8 mouse cellular contexts compared by ENCODE assay signal in genomic region chr7:27473835-27474489, GRCm38 (mm10). TPM values are rescaled to one million over a fixed set of nuclear protein-coding genes. Genes with fewer than 3 reads are reported as not detected.
DNase-seq lines count a peak whose midpoint lies in the region; ATAC-seq and TF ChIP-seq lines count a peak whose summit lies in the region.

No protein-coding gene starts in this region.

- TF ChIP-seq EP300 in MEL (IDR thresholded peaks at IDR 0.05; ENCODE audit: low read depth in 1 of 2, low read length in 2 of 2), result no peak

- TF ChIP-seq POLR2A in MEL (IDR thresholded peaks at IDR 0.05; ENCODE audit: control insufficient read depth in 1 of 2, insufficient read depth in 1 of 2, low read depth in 1 of 2, low read length in 2 of 2, poor library complexity in 1 of 2), result 0 out of 4 replicates have a peak, but pooled peaks of 1 of the 2 experiments have one; percentile 49

- H3K36me3 ChIP-seq in heart, embryonic 16.5 days (ENCODE audit: control insufficient read depth, insufficient read depth), result peaks cover 11% of the 10 kb centered on the region
- peaks cover 0 to 10% of the 10 kb centered on the region in 2 experiments; a peak in 2 of 4 replicates for H3K36me3 ChIP-seq in MEL (ENCODE audit: control insufficient read depth in 1 of 2, insufficient read depth in 2 of 2, low read length in 2 of 2)
- no peaks in the 10 kb centered on the region for H3K36me3 ChIP-seq in forebrain, embryonic 16.5 days (ENCODE audit: control insufficient read depth, insufficient read depth)
- H3K36me3 ChIP-seq in macrophage (ENCODE audit: inconsistent target), result peaks cover 13% of the 10 kb centered on the region

- H3K79me2 ChIP-seq in MEL (ENCODE audit: control insufficient read depth, insufficient read depth, low read length, poor library complexity) (no peaks in the 10 kb centered on the region; the same call in 1 of the 2 replicates), macrophage (ENCODE audit: inconsistent target) (peaks cover 24% of the 10 kb centered on the region)

- intact Hi-C loops in heart, postnatal 10 days (cut with DNase I), result loop anchor here (2.0 to 10.0 kb wide), 2 partner anchors 35 to 309 kb away; partner anchors contain the start of gene Egln2

- H3K9ac ChIP-seq in heart, embryonic 16.5 days (ENCODE audit: low read length), result peak overlapping the region; percentile 83
- peak overlapping the region; percentile 66 for H3K9ac ChIP-seq in MEL (ENCODE audit: control insufficient read depth, low read depth, low read length, poor library complexity, severe bottlenecking)
- H3K9ac ChIP-seq in forebrain, embryonic 16.5 days (replicated peaks; ENCODE audit: low read depth, low read length), result peak overlapping the region; percentile 60

- no peak for TF ChIP-seq CTCF in MEL (IDR thresholded peaks at IDR 0.05 in 2 of 3, conservative IDR thresholded peaks at IDR 0.05 in 1 of 3; ENCODE audit: control insufficient read depth in 1 of 3, insufficient read depth in 1 of 3, low read depth in 2 of 3, low read length in 3 of 3, poor library complexity in 1 of 3, severe bottlenecking in 1 of 3)

- H3K4me1 ChIP-seq in heart, embryonic 16.5 days (ENCODE audit: control insufficient read depth, insufficient read depth, low read length), result peaks cover 16% of the 10 kb centered on the region
- H3K4me1 ChIP-seq in MEL (ENCODE audit: control insufficient read depth in 1 of 2, insufficient read depth in 2 of 2, low read length in 2 of 2), result peaks cover 2 to 14% of the 10 kb centered on the region in 2 experiments; a peak in 3 of 4 replicates
- peaks cover 11% of the 10 kb centered on the region for H3K4me1 ChIP-seq in forebrain, embryonic 16.5 days (replicated peaks; ENCODE audit: control insufficient read depth, insufficient read depth, low read length)

- under 1% methylated on average over 34 of the region's 34 CpGs for WGBS in heart, embryonic 16.5 days
- under 1% methylated on average over 34 of the region's 34 CpGs for WGBS in forebrain, embryonic 16.5 days
- WGBS in macrophage (ENCODE audit: missing documents), result 1% methylated on average over 34 of the region's 34 CpGs

- no peak for ATAC-seq in heart, embryonic 16.5 days (replicated peaks; ENCODE audit: extremely low read depth, insufficient read depth, low FRiP score)
- no peak for ATAC-seq in forebrain, embryonic 16.5 days
- no peak for ATAC-seq in monocyte, adult 5-6 weeks (replicated peaks; ENCODE audit: insufficient number of reproducible peaks, low FRiP score, low TSS enrichment, poor library complexity, severe bottlenecking)

- no peaks in the 10 kb centered on the region for H3K27me3 ChIP-seq in heart, embryonic 16.5 days (ENCODE audit: control insufficient read depth, insufficient read depth, low read length)
- no peaks in the 10 kb centered on the region for H3K27me3 ChIP-seq in MEL (ENCODE audit: control insufficient read depth in 1 of 2, insufficient read depth in 2 of 2, low read length in 2 of 2)
- no peaks in the 10 kb centered on the region for H3K27me3 ChIP-seq in forebrain, embryonic 16.5 days (replicated peaks; ENCODE audit: control insufficient read depth, insufficient read depth, low read length)

- no peak for DNase-seq in heart, postnatal 10 days
- DNase-seq in MEL (ENCODE audit: low read depth, low spot score), result no peak
- DNase-seq in urinary bladder, postnatal 14 days (ENCODE audit: low spot score), result no peak
- DNase-seq in right cerebral cortex, postnatal 14 days, result no peak

- TF ChIP-seq RAD21 in MEL (IDR thresholded peaks at IDR 0.05; ENCODE audit: low read depth, low read length), result no peak

- H3K4me3 ChIP-seq in heart, embryonic 16.5 days (ENCODE audit: low read length), result peak overlapping the region; percentile 83
- H3K4me3 ChIP-seq in MEL (ENCODE audit: control insufficient read depth in 1 of 2, insufficient read depth in 1 of 2, low read depth in 2 of 2, low read length in 2 of 2) (peak overlapping the region; percentile 75 to 97), macrophage (ENCODE audit: inconsistent target) (peak overlapping the region; percentile 96)
- H3K4me3 ChIP-seq in forebrain, embryonic 16.5 days (replicated peaks; ENCODE audit: low read length), result peak overlapping the region; percentile 66

- H3K4me2 ChIP-seq in heart, embryonic 16.5 days (ENCODE audit: low read depth, low read length), result peak overlapping the region; percentile 69
- peak overlapping the region; percentile 75 for H3K4me2 ChIP-seq in forebrain, embryonic 16.5 days (ENCODE audit: low read length)

- no peaks in the 10 kb centered on the region for H3K9me3 ChIP-seq in heart, embryonic 16.5 days (replicated peaks; ENCODE audit: control insufficient read depth, low read length)
- no peaks in the 10 kb centered on the region for H3K9me3 ChIP-seq in MEL (replicated peaks; ENCODE audit: insufficient read depth, low read length)
- no peaks in the 10 kb centered on the region for H3K9me3 ChIP-seq in forebrain, embryonic 16.5 days (ENCODE audit: control insufficient read depth, low read length)

- H3K27ac ChIP-seq in heart, embryonic 16.5 days (ENCODE audit: low read length), result peak overlapping the region; percentile 93
- H3K27ac ChIP-seq in MEL (ENCODE audit: control insufficient read depth, low read depth, low read length) (peak overlapping the region; percentile 64), macrophage (peak overlapping the region; percentile 78)
- H3K27ac ChIP-seq in forebrain, embryonic 16.5 days (ENCODE audit: low read length), result peak overlapping the region; percentile 84

RNA-seq across cellular contexts. Expression of gene Sertad3, which starts 0.4 kb away (rescaled TPM):
- polyA plus RNA-seq in heart, embryonic 16.5 days (2015; fragmentation: Nextera tagmentation; extraction: Ambion mirVana), result 22.1 and 23.4 TPM in 2 replicates
- 10 to 100 TPM in 1 of 2 experiments, 1 to 10 TPM in 1; 9.1 to 10.4 TPM for total RNA-seq in heart, postnatal 10 days (2021)
- 2.0 and 2.4 TPM in 2 replicates for total RNA-seq in MEL (2012; rRNA removed)
- 1 to 10 TPM in 1 of 2 experiments, not detected in 1; 6.7 TPM for polyA plus RNA-seq in MEL (2012; ENCODE audit: insufficient read depth in 1 of 2, insufficient read length in 2 of 2, low read depth in 1 of 2, low replicate concordance in 2 of 2, missing spikeins in 1 of 2)
- 11.6 and 14.8 TPM in 2 replicates for polyA plus RNA-seq in forebrain, embryonic 16.5 days (2015; fragmentation: Nextera tagmentation; extraction: Ambion mirVana)
- total RNA-seq in macrophage (2018; cell fraction: chromatin; rRNA removed), result 10 to 100 TPM in 5 of 26 experiments, 1 to 10 TPM in 16, under 1 TPM in 2, not detected in 3; 0.73 to 15.2 (median 5.4) TPM
- total RNA-seq in macrophage (2018; cell fraction: cytosol; rRNA removed), result 10 to 100 TPM in 20 of 26 experiments, 1 to 10 TPM in 6; 1.5 to 25.1 (median 15.3) TPM
- total RNA-seq in macrophage (2018; cell fraction: nucleus; rRNA removed), result 10 to 100 TPM in 12 of 26 experiments, 1 to 10 TPM in 14; 1.6 to 37.4 (median 9.6) TPM
- 9.9 to 24.4 TPM (median 12.1 TPM) in 3 replicates for polyA plus RNA-seq in macrophage (2018)
- 14.3 to 26.8 TPM (median 14.9 TPM) in 3 replicates for total RNA-seq in monocyte, adult 5-6 weeks (2017)

RNA-seq across cellular contexts. Expression of gene Sertad1, which starts 12.7 kb away (rescaled TPM):
- 36.4 and 44.0 TPM in 2 replicates for polyA plus RNA-seq in heart, embryonic 16.5 days (2015; fragmentation: Nextera tagmentation; extraction: Ambion mirVana)
- 10 to 100 TPM; 13.1 to 13.4 TPM for total RNA-seq in heart, postnatal 10 days (2021)
- 9.9 and 12.4 TPM in 2 replicates for total RNA-seq in MEL (2012; rRNA removed)
- polyA plus RNA-seq in MEL (2012; ENCODE audit: insufficient read depth in 1 of 2, insufficient read length in 2 of 2, low read depth in 1 of 2, low replicate concordance in 2 of 2, missing spikeins in 1 of 2), result 10 to 100 TPM in 1 of 2 experiments, not detected in 1; 10.6 TPM
- 6.5 and 7.0 TPM in 2 replicates for polyA plus RNA-seq in forebrain, embryonic 16.5 days (2015; fragmentation: Nextera tagmentation; extraction: Ambion mirVana)
- total RNA-seq in macrophage (2018; cell fraction: chromatin; rRNA removed), result 10 to 100 TPM in 25 of 26 experiments, 1 to 10 TPM in 1; 7.6 to 29.7 (median 19.0) TPM
- total RNA-seq in macrophage (2018; cell fraction: cytosol; rRNA removed), result 10 to 100 TPM; 30.9 to 68.3 (median 41.2) TPM
- 10 to 100 TPM; 18.1 to 55.2 (median 28.5) TPM for total RNA-seq in macrophage (2018; cell fraction: nucleus; rRNA removed)
- 16.5 to 37.7 TPM (median 28.9 TPM) in 3 replicates for polyA plus RNA-seq in macrophage (2018)
- 14.4 to 44.5 TPM (median 30.3 TPM) in 3 replicates for total RNA-seq in monocyte, adult 5-6 weeks (2017)

RNA-seq across cellular contexts. Expression of gene Prx, which starts 25.2 kb away (rescaled TPM):
- polyA plus RNA-seq in heart, embryonic 16.5 days (2015; fragmentation: Nextera tagmentation; extraction: Ambion mirVana), result 1.7 and 2.7 TPM in 2 replicates
- 1 to 10 TPM; 3.1 to 3.6 TPM for total RNA-seq in heart, postnatal 10 days (2021)
- 0.39 TPM in 2 replicates for total RNA-seq in MEL (2012; rRNA removed)
- polyA plus RNA-seq in MEL (2012; ENCODE audit: insufficient read depth in 1 of 2, insufficient read length in 2 of 2, low read depth in 1 of 2, low replicate concordance in 2 of 2, missing spikeins in 1 of 2), result 1 to 10 TPM in 1 of 2 experiments, not detected in 1; 1.4 TPM
- polyA plus RNA-seq in forebrain, embryonic 16.5 days (2015; fragmentation: Nextera tagmentation; extraction: Ambion mirVana), result 1.1 and 1.3 TPM in 2 replicates
- total RNA-seq in macrophage (2018; cell fraction: chromatin; rRNA removed), result 1 to 10 TPM in 3 of 26 experiments, under 1 TPM in 18, not detected in 5; 0.20 to 1.3 (median 0.63) TPM
- under 1 TPM; 0.05 to 0.37 (median 0.17) TPM for total RNA-seq in macrophage (2018; cell fraction: cytosol; rRNA removed)
- 1 to 10 TPM in 3 of 26 experiments, under 1 TPM in 21, not detected in 2; 0.15 to 1.1 (median 0.53) TPM for total RNA-seq in macrophage (2018; cell fraction: nucleus; rRNA removed)
- 0.20 to 0.30 TPM (median 0.22 TPM) in 3 replicates for polyA plus RNA-seq in macrophage (2018)
- 0.19 to 0.53 TPM (median 0.38 TPM) in 3 replicates for total RNA-seq in monocyte, adult 5-6 weeks (2017)

RNA-seq across cellular contexts. Expression of gene Blvrb, which starts 26.2 kb away (rescaled TPM):
- polyA plus RNA-seq in heart, embryonic 16.5 days (2015; fragmentation: Nextera tagmentation; extraction: Ambion mirVana), result 48.3 and 52.3 TPM in 2 replicates
- total RNA-seq in heart, postnatal 10 days (2021), result 10 to 100 TPM; 38.2 to 40.8 TPM
- 183 and 245 TPM in 2 replicates for total RNA-seq in MEL (2012; rRNA removed)
- polyA plus RNA-seq in MEL (2012; ENCODE audit: insufficient read depth in 1 of 2, insufficient read length in 2 of 2, low read depth in 1 of 2, low replicate concordance in 2 of 2, missing spikeins in 1 of 2) (100 to 1,000 TPM in 1 of 2 experiments, not detected in 1; 210 TPM), macrophage (2018) (251 to 318 TPM (median 262 TPM) in 3 replicates)
- polyA plus RNA-seq in forebrain, embryonic 16.5 days (2015; fragmentation: Nextera tagmentation; extraction: Ambion mirVana), result 14.9 and 16.8 TPM in 2 replicates
- total RNA-seq in macrophage (2018; cell fraction: chromatin; rRNA removed), result 100 to 1,000 TPM in 15 of 26 experiments, 10 to 100 TPM in 11; 19.9 to 251 (median 118) TPM
- total RNA-seq in macrophage (2018; cell fraction: cytosol; rRNA removed), result 100 to 1,000 TPM; 176 to 279 (median 229) TPM
- total RNA-seq in macrophage (2018; cell fraction: nucleus; rRNA removed), result 100 to 1,000 TPM in 13 of 26 experiments, 10 to 100 TPM in 13; 45.0 to 228 (median 101) TPM
- 20.7 to 49.1 TPM (median 37.2 TPM) in 3 replicates for total RNA-seq in monocyte, adult 5-6 weeks (2017)

RNA-seq across cellular contexts. Expression of gene Sptbn4, which starts 26.5 kb away (rescaled TPM):
- 0.10 and 0.43 TPM in 2 replicates for polyA plus RNA-seq in heart, embryonic 16.5 days (2015; fragmentation: Nextera tagmentation; extraction: Ambion mirVana)
- total RNA-seq in heart, postnatal 10 days (2021), result under 1 TPM; 0.74 to 0.87 TPM
- total RNA-seq in MEL (2012; rRNA removed), result 0.19 and 0.36 TPM in 2 replicates
- polyA plus RNA-seq in MEL (2012; ENCODE audit: insufficient read depth in 1 of 2, insufficient read length in 2 of 2, low read depth in 1 of 2, low replicate concordance in 2 of 2, missing spikeins in 1 of 2) (under 1 TPM in 1 of 2 experiments, not detected in 1; 0.68 TPM), macrophage (2018) (0.04 to 0.22 TPM (median 0.16 TPM) in 3 replicates)
- polyA plus RNA-seq in forebrain, embryonic 16.5 days (2015; fragmentation: Nextera tagmentation; extraction: Ambion mirVana), result 2.3 and 2.5 TPM in 2 replicates
- 1 to 10 TPM in 5 of 26 experiments, under 1 TPM in 18, not detected in 3; 0.09 to 4.2 (median 0.40) TPM for total RNA-seq in macrophage (2018; cell fraction: chromatin; rRNA removed)
- total RNA-seq in macrophage (2018; cell fraction: cytosol; rRNA removed), result under 1 TPM in 24 of 26 experiments, not detected in 2; 0.03 to 0.23 (median 0.05) TPM
- 1 to 10 TPM in 1 of 26 experiments, under 1 TPM in 18, not detected in 7; 0.08 to 1.0 (median 0.61) TPM for total RNA-seq in macrophage (2018; cell fraction: nucleus; rRNA removed)
- total RNA-seq in monocyte, adult 5-6 weeks (2017), result not detected in 3 replicates
